Mouse (Mus musculus) left cerebral cortex, adult 6 months (tissue): ENCODE data around the gene Serpini1. TPM values are rescaled to one million over a fixed set of nuclear protein-coding genes. Genes with fewer than 3 reads are reported as not detected.

Experiments
- long read RNA-seq, 2 experiments: library from polyadenylated mRNA; unstranded; transcript quantifications; one replicate each; pipeline ENCODE4 v2.0.0; 2019 to 2020
- polyA plus RNA-seq: library from polyadenylated mRNA; unstranded; fragments of <200 nt; fragmentation: Nextera tagmentation; gene quantifications from 2 replicates; pipeline ENCODE4 v1.2.3, GENCODE M21; 2021

The Serpini1 gene
- polyA plus RNA-seq, result 107 and 162 TPM in 2 replicates
- long read RNA-seq, experiment 1, full-length matches to known transcripts, result 1,807 of 2,131 reads
- long read RNA-seq, experiment 1, partial matches to known transcripts, result 146 of 2,131 reads
- long read RNA-seq, experiment 1, other reads (novel, unspliced or antisense), result 178 of 2,131 reads
- long read RNA-seq, experiment 2, full-length matches to known transcripts, result 181 of 282 reads
- long read RNA-seq, experiment 2, partial matches to known transcripts, result 79 of 282 reads
- long read RNA-seq, experiment 2, other reads (novel, unspliced or antisense), result 22 of 282 reads

DNA sequence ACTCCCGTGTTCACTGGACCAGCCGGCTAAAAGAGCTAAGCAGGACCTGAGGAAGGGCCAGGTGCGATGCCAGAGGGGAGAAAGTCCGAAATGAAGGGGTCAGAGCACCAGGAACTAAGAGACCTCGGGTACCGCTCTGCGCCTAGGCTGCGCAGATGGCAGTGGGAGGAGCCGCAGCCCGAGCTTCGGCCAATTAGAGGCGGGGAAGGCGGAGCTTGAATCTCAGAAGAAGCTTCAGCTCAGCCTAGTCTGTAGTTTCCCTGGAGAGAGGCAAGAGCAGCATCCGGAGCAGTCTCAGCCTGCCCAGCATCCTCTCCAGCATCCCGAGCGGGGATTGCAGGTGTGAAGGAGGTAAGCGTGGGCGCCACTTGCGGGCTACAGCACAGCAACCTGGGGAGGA is at the start of gene Serpini1:
TSS of gene Serpini1 (plus strand) at position 256 of the 400 bp plus-strand sequence.

DNA sequence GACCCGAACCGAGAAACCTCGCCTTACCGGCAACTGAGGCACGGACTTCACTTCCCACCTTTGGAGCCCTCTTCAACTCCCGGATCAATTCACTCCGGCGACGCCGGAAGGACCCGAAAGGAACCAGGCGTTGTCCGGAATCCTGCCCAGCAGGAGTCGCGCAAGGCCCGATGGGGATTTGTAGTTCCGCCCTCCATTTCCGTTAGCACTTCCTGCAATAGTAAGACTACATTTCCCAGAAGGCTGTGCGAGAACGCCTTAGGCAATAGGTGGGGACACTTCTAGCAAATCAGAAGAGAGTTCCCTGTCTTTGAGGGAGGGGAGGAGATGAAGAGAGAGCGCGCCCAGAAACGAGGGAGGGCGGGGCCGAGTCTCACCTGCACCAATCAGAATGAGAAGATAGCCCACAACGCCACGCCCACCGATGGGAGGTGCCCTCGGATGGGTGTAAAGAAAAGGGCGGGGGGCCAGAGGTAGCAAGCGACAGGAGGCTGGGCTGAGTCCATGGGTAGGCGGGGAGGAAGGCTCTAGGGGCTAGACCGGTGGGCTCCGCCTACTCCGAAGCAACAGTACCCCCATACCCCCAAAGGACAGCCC is 554 bp upstream of the Serpini1 start, which contains the start of gene Pdcd10:
TSS of gene Pdcd10 (minus strand) at position 162 of the 597 bp plus-strand sequence.

Other genes starting within 250 kb of the Serpini1 start
- 0.10 and 0.12 TPM in 2 replicates for gene Wdr49, start 75.4 kb upstream of the Serpini1 start, polyA plus RNA-seq
- 93.9 and 115 TPM in 2 replicates for gene Pdcd10, start 691 bp upstream of the Serpini1 start, polyA plus RNA-seq
- gene Gm29133, start 190.7 kb downstream of the Serpini1 start, polyA plus RNA-seq, result not detected in 2 replicates